Mouse (Mus musculus): ENCODE measurements at regions not wholly inside any gene's neighbourhood (a gene's known extent, or its start where the extent isn't known, plus 50 kb on each side); places are given as distances from the start of the nearest gene placed in this dataset.

DNA sequence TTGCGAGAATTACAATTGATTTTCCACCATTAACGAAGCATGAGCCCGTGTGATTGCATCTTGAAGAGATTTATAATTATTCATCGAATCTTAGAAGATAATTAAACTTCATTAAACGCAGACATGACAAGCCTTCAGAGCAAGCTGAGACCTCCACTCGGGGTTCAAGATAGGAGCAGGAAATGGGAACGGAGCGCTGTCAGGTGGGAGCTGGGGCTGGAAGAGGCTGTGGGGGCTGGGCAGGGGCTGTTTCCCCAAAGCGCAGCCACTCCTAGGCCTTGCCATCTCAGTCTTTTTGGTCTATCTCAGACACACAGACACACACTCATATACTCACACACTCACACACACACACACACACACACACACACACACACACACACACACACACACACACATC lies 52.6 kb upstream of the Disp3 start:
- Histone ChIP-seq H3K4me1 (replicated peaks; ENCODE audit: low read depth, low read length) (peaks cover 8% of the 10 kb centered on the region; the same call in 1 of the 2 replicates), H3K4me3 (replicated peaks; ENCODE audit: low read length) (no peak overlapping the region), H3K27me3 (ENCODE audit: insufficient read depth, low read length) (no peaks in the 10 kb centered on the region), H3K36me3 (ENCODE audit: insufficient read depth, low read length) (no peaks in the 10 kb centered on the region), H3K9me3 (ENCODE audit: low read length) (no peaks in the 10 kb centered on the region)
- no peak for TF ChIP-seq POU5F1 (IDR thresholded peaks at IDR 0.05; ENCODE audit: borderline replicate concordance, low read length)
- no peak for TF ChIP-seq NANOG (IDR thresholded peaks at IDR 0.05; ENCODE audit: borderline replicate concordance, low read length)
- no peak for TF ChIP-seq CTCF (conservative IDR thresholded peaks at IDR 0.05; ENCODE audit: low read length)

DNA sequence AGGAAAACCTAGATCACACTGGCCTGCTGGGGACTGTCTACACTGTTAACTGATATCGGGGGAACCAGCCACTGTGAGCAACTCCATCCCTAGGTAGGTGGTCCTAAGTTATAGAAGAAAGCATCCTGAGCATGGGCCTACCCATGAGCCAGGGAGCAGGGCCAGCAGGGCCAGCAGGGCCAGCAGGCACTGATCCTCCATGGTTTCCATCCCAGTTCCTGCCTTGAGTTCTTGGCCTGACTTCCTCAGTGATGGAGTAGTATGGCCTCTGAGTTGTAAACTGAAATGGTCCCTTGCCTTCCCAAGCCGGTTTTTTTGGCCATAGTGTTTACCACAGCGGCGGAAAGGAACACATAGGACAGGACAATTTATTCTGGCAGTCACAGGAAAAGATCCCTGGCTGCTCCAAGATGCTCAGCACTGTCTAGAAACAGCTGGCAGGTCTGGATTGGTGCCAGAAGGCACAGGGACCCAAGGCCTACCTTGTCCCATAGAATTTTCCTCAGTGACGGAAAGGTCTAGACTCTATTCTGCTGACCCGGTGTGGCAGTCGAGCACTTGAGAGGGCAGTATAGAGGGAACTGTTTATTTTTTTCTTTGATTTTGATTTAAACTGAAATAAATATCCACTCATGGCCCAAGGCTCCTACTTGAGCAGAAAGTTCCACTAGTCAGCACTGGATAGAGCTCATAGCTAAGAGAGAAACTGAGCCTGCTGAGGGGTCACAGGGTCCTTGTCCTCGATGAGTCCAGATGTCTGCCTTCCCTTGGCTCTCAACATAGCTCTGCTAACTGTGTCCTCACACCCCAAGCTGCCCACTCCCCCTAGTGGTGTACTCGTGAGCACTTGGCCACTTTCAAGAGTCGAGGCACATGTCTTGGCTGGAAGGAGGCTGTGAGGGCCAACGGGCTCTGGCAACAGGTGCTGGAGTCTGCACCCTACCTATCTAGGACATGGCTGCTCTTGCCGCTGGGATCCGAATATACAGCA lies 50.4 kb upstream of the Disp3 start:
- H3K9me3 ChIP-seq (ENCODE audit: low read length) = no peaks in the 10 kb centered on the region
- TF ChIP-seq POU5F1 (IDR thresholded peaks at IDR 0.05; ENCODE audit: borderline replicate concordance, low read length) (no peak), NANOG (IDR thresholded peaks at IDR 0.05; ENCODE audit: borderline replicate concordance, low read length) (no peak), CTCF (conservative IDR thresholded peaks at IDR 0.05; ENCODE audit: low read length) (no peak)

More for the DNA sequence above, 50.4 kb upstream of the Disp3 start:
- Histone ChIP-seq H3K36me3 (ENCODE audit: insufficient read depth, low read length) (no peaks in the 10 kb centered on the region), H3K4me3 (replicated peaks; ENCODE audit: low read length) (no peak overlapping the region), H3K27me3 (ENCODE audit: insufficient read depth, low read length) (no peaks in the 10 kb centered on the region), H3K4me1 (replicated peaks; ENCODE audit: low read depth, low read length) (peaks cover 12% of the 10 kb centered on the region; the same call in 1 of the 2 replicates)
